Mouse (Mus musculus): ENCODE results near the gene Cic. TPM values are rescaled to one million over a fixed set of nuclear protein-coding genes. Genes with fewer than 3 reads are reported as not detected.

Cic gene
- polyA plus RNA-seq, 1 experiment: 270 TPM

- DNase-seq: no peak
- peaks cover 5% of the 10 kb centered on the region for H3K4me1 ChIP-seq (replicated peaks; ENCODE audit: control insufficient read depth, insufficient read depth, low read length)
- WGBS: 65% methylated on average over 2 of the region's 2 CpGs
- TF ChIP-seq POLR2A (IDR thresholded peaks at IDR 0.05; ENCODE audit: control insufficient read depth, extremely low read depth, insufficient read depth, low read length, poor library complexity) (no peak), CTCF (IDR thresholded peaks at IDR 0.05; ENCODE audit: borderline replicate concordance, control insufficient read depth, extremely low read depth, insufficient read depth, low read length, poor library complexity) (no peak)
- H3K27ac ChIP-seq (ENCODE audit: control insufficient read depth, insufficient read depth, low read length): no peak overlapping the region
- H3K27me3 ChIP-seq (ENCODE audit: control insufficient read depth, insufficient read depth, low read length): no peaks in the 10 kb centered on the region
- H3K4me3 ChIP-seq (ENCODE audit: control insufficient read depth, insufficient read depth, low read length): no peak overlapping the region
- no peaks in the 10 kb centered on the region for H3K36me3 ChIP-seq (ENCODE audit: control insufficient read depth, insufficient read depth, low read length)
Measured at GRCm38 (mm10) chr7:25241062-25241461, 26.4 kb upstream of the Cic start.

GRCm38 (mm10) chr7:25243361-25243760, 24.1 kb upstream of the Cic start:
- DNase-seq: no peak

GRCm38 (mm10) chr7:25244562-25245369, 22.7 kb upstream of the Cic start:
- 96% methylated on average over 30 of the region's 30 CpGs for WGBS
- TF ChIP-seq POLR2A (IDR thresholded peaks at IDR 0.05; ENCODE audit: control insufficient read depth, extremely low read depth, insufficient read depth, low read length, poor library complexity) (no peak), CTCF (IDR thresholded peaks at IDR 0.05; ENCODE audit: borderline replicate concordance, control insufficient read depth, extremely low read depth, insufficient read depth, low read length, poor library complexity) (no peak)
- Histone ChIP-seq H3K4me3 (ENCODE audit: control insufficient read depth, insufficient read depth, low read length) (no peak overlapping the region), H3K36me3 (ENCODE audit: control insufficient read depth, insufficient read depth, low read length) (no peaks in the 10 kb centered on the region), H3K4me1 (replicated peaks; ENCODE audit: control insufficient read depth, insufficient read depth, low read length) (peaks cover 30% of the 10 kb centered on the region), H3K27me3 (ENCODE audit: control insufficient read depth, insufficient read depth, low read length) (no peaks in the 10 kb centered on the region), H3K27ac (ENCODE audit: control insufficient read depth, insufficient read depth, low read length) (no peak overlapping the region)
- no peak for DNase-seq

More at GRCm38 (mm10) chr7:25243361-25243760, 24.1 kb upstream of the Cic start:
- Histone ChIP-seq H3K27ac (ENCODE audit: control insufficient read depth, insufficient read depth, low read length) (no peak overlapping the region), H3K27me3 (ENCODE audit: control insufficient read depth, insufficient read depth, low read length) (no peaks in the 10 kb centered on the region), H3K4me1 (replicated peaks; ENCODE audit: control insufficient read depth, insufficient read depth, low read length) (peaks cover 25% of the 10 kb centered on the region), H3K36me3 (ENCODE audit: control insufficient read depth, insufficient read depth, low read length) (no peaks in the 10 kb centered on the region), H3K4me3 (ENCODE audit: control insufficient read depth, insufficient read depth, low read length) (no peak overlapping the region)
- 93% methylated on average over 4 of the region's 4 CpGs for WGBS
- TF ChIP-seq CTCF (IDR thresholded peaks at IDR 0.05; ENCODE audit: borderline replicate concordance, control insufficient read depth, extremely low read depth, insufficient read depth, low read length, poor library complexity) (no peak), POLR2A (IDR thresholded peaks at IDR 0.05; ENCODE audit: control insufficient read depth, extremely low read depth, insufficient read depth, low read length, poor library complexity) (no peak)

- Histone ChIP-seq H3K27ac (ENCODE audit: control insufficient read depth, insufficient read depth, low read length) (no peak overlapping the region), H3K4me1 (replicated peaks; ENCODE audit: control insufficient read depth, insufficient read depth, low read length) (peaks cover 34% of the 10 kb centered on the region), H3K27me3 (ENCODE audit: control insufficient read depth, insufficient read depth, low read length) (no peaks in the 10 kb centered on the region), H3K36me3 (ENCODE audit: control insufficient read depth, insufficient read depth, low read length) (no peaks in the 10 kb centered on the region), H3K4me3 (ENCODE audit: control insufficient read depth, insufficient read depth, low read length) (no peak overlapping the region)
- no peak for DNase-seq
- TF ChIP-seq POLR2A (IDR thresholded peaks at IDR 0.05; ENCODE audit: control insufficient read depth, extremely low read depth, insufficient read depth, low read length, poor library complexity): no peak
- TF ChIP-seq CTCF (IDR thresholded peaks at IDR 0.05; ENCODE audit: borderline replicate concordance, control insufficient read depth, extremely low read depth, insufficient read depth, low read length, poor library complexity): no peak
- 53% methylated on average over 20 of the region's 20 CpGs for WGBS
Measured at GRCm38 (mm10) chr7:25246079-25246758, 21.3 kb upstream of the Cic start.

GRCm38 (mm10) chr7:25246759-25247137, 20.8 kb upstream of the Cic start:
- Histone ChIP-seq H3K27ac (ENCODE audit: control insufficient read depth, insufficient read depth, low read length) (no peak overlapping the region), H3K36me3 (ENCODE audit: control insufficient read depth, insufficient read depth, low read length) (no peaks in the 10 kb centered on the region), H3K4me3 (ENCODE audit: control insufficient read depth, insufficient read depth, low read length) (no peak overlapping the region), H3K27me3 (ENCODE audit: control insufficient read depth, insufficient read depth, low read length) (no peaks in the 10 kb centered on the region), H3K4me1 (replicated peaks; ENCODE audit: control insufficient read depth, insufficient read depth, low read length) (peaks cover 39% of the 10 kb centered on the region)
- WGBS: 32% methylated on average over 4 of the region's 4 CpGs
- TF ChIP-seq POLR2A (IDR thresholded peaks at IDR 0.05; ENCODE audit: control insufficient read depth, extremely low read depth, insufficient read depth, low read length, poor library complexity) (no peak), CTCF (IDR thresholded peaks at IDR 0.05; ENCODE audit: borderline replicate concordance, control insufficient read depth, extremely low read depth, insufficient read depth, low read length, poor library complexity) (no peak)
- DNase-seq: no peak

- Histone ChIP-seq H3K4me1 (replicated peaks; ENCODE audit: control insufficient read depth, insufficient read depth, low read length) (peaks cover 42% of the 10 kb centered on the region), H3K27me3 (ENCODE audit: control insufficient read depth, insufficient read depth, low read length) (no peaks in the 10 kb centered on the region), H3K27ac (ENCODE audit: control insufficient read depth, insufficient read depth, low read length) (no peak overlapping the region), H3K36me3 (ENCODE audit: control insufficient read depth, insufficient read depth, low read length) (no peaks in the 10 kb centered on the region), H3K4me3 (ENCODE audit: control insufficient read depth, insufficient read depth, low read length) (no peak overlapping the region)
- DNase-seq: no peak
- WGBS: 28% methylated on average over 3 of the region's 3 CpGs
- no peak for TF ChIP-seq CTCF (IDR thresholded peaks at IDR 0.05; ENCODE audit: borderline replicate concordance, control insufficient read depth, extremely low read depth, insufficient read depth, low read length, poor library complexity)
- no peak for TF ChIP-seq POLR2A (IDR thresholded peaks at IDR 0.05; ENCODE audit: control insufficient read depth, extremely low read depth, insufficient read depth, low read length, poor library complexity)
Measured at GRCm38 (mm10) chr7:25247498-25247897, 20.0 kb upstream of the Cic start.

All from thymus, adult 2 months (tissue).